Mouse (Mus musculus): ENCODE results near the gene Mroh2a. TPM values are rescaled to one million over a fixed set of nuclear protein-coding genes. Genes with fewer than 3 reads are reported as not detected.

The Mroh2a gene
- polyA plus RNA-seq, 1 experiment, result 0.14 TPM

- TF ChIP-seq CTCF (IDR thresholded peaks at IDR 0.05; ENCODE audit: borderline replicate concordance, extremely low read depth, insufficient read depth, insufficient read length) (no peak), POLR2A (IDR thresholded peaks at IDR 0.05; ENCODE audit: borderline replicate concordance, extremely low read depth, insufficient read depth, insufficient read length, poor library complexity, severe bottlenecking) (no peak)
- no peak for DNase-seq (ENCODE audit: low read depth)
Observed at GRCm38 (mm10) chr1:88238771-88239170, 12.0 kb downstream of the Mroh2a start.

- no peak for TF ChIP-seq POLR2A (IDR thresholded peaks at IDR 0.05; ENCODE audit: borderline replicate concordance, extremely low read depth, insufficient read depth, insufficient read length, poor library complexity, severe bottlenecking)
- TF ChIP-seq CTCF (IDR thresholded peaks at IDR 0.05; ENCODE audit: borderline replicate concordance, extremely low read depth, insufficient read depth, insufficient read length), result no peak
- DNase-seq (ENCODE audit: low read depth), result no peak
Observed at GRCm38 (mm10) chr1:88240072-88240471, 13.3 kb downstream of the Mroh2a start.

DNA sequence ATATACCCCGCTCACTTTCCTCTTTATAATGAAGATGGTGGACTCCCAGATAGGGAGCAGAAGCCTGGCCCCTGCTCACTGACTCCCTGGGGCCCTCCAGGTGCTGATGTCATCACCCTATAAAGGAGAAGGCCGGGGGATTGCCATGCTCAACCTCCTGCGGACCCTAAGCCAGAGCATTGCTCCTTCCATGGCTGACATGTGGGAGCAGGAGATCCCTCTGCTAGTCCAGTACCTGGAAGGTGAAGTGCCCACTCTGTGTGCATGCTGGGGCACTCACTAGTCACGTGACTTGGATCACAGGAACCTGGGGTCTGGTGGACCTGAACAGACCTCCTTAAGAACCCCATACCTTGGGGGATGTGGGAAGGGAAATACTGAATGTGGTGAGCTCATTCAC, 13.8 kb downstream of the Mroh2a start:
- TF ChIP-seq CTCF (IDR thresholded peaks at IDR 0.05; ENCODE audit: borderline replicate concordance, extremely low read depth, insufficient read depth, insufficient read length) (no peak), POLR2A (IDR thresholded peaks at IDR 0.05; ENCODE audit: borderline replicate concordance, extremely low read depth, insufficient read depth, insufficient read length, poor library complexity, severe bottlenecking) (no peak)
- no peak for DNase-seq (ENCODE audit: low read depth)

DNA sequence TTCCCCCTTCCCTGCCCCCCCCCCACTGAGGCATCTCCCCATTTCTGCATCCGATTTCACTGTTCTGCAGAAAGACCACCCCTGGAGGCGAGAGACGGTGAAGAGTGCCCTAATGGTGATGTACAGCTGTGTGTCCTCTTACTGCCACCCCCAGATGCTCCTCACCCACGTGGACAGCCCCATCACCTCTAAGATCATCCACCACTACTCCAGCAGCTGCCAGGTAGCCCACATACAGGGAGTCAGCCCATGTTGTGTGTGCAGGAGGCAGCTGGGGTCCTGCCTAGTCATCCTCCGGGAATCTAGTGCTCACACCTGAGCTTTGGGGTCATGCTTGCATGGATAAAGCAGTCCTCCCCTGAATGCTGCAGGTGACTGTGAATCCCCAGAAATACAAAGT, 17.1 kb downstream of the Mroh2a start:
- TF ChIP-seq POLR2A (IDR thresholded peaks at IDR 0.05; ENCODE audit: borderline replicate concordance, extremely low read depth, insufficient read depth, insufficient read length, poor library complexity, severe bottlenecking), result no peak
- no peak for TF ChIP-seq CTCF (IDR thresholded peaks at IDR 0.05; ENCODE audit: borderline replicate concordance, extremely low read depth, insufficient read depth, insufficient read length)
- DNase-seq (ENCODE audit: low read depth), result no peak

DNA sequence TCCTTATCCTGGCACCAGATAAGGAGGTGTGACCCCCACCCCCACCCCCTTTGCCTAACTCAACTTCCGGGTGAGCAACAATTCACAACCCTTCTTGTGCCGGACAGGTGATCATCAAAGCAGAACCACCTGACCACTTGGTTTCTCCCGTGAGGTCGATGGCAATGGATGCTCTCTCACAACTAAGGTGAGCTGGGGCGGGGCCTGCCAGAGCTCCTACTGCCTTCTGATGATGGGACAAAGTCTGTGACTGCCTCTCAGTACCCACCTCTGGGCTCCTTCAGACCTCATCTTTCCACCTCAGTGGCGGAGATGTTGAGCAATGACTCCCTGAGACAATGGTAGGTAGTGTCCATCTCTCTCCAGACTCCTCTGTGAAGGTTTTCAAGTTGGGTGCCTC, 19.1 kb downstream of the Mroh2a start:
- TF ChIP-seq POLR2A (IDR thresholded peaks at IDR 0.05; ENCODE audit: borderline replicate concordance, extremely low read depth, insufficient read depth, insufficient read length, poor library complexity, severe bottlenecking) (no peak), CTCF (IDR thresholded peaks at IDR 0.05; ENCODE audit: borderline replicate concordance, extremely low read depth, insufficient read depth, insufficient read length) (no peak)

DNA sequence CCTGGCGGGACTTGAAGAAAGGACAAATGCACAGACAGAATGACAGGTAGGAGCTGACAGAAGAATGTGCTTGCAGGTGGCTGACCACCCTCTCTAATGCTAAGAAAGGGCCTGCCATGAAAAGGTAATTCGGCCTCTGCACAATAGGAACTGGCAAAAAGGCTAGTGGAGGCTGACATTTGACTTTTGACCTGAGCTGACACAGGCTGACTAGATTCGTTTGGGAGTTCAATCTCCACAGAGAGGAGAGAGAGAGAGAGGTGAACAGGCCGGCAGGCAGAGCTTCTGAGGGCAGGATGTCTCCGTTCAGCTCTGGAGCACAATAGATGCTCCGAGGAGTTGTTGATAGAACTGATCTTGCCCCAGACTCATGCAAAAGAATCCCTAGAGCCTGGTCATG, 19.6 kb downstream of the Mroh2a start:
- no peak for TF ChIP-seq POLR2A (IDR thresholded peaks at IDR 0.05; ENCODE audit: borderline replicate concordance, extremely low read depth, insufficient read depth, insufficient read length, poor library complexity, severe bottlenecking)
- TF ChIP-seq CTCF (IDR thresholded peaks at IDR 0.05; ENCODE audit: borderline replicate concordance, extremely low read depth, insufficient read depth, insufficient read length), result no peak

More for the DNA sequence above, 19.1 kb downstream of the Mroh2a start:
- no peak for DNase-seq (ENCODE audit: low read depth)

DNA sequence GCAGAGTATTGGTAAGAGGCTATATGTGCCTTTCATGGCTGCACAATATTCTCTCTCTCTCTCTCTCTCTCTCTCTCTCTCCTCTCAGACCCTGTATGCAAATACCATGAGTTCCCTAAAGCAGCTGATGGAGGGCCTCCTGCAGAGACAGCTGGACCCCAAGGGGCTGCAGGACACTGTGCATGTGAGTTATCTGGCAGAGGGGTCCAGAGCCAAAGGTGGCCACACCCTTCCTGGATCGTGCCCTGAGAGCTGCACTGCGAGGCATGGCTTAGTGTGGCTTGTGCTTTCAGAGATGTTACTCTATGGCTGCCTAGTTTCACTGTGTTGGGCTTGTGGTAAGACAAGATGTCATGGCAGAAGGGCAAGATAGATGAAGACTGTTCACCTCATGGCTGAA, 20.9 kb downstream of the Mroh2a start:
- no peak for DNase-seq (ENCODE audit: low read depth)
- no peak for TF ChIP-seq POLR2A (IDR thresholded peaks at IDR 0.05; ENCODE audit: borderline replicate concordance, extremely low read depth, insufficient read depth, insufficient read length, poor library complexity, severe bottlenecking)
- TF ChIP-seq CTCF (IDR thresholded peaks at IDR 0.05; ENCODE audit: borderline replicate concordance, extremely low read depth, insufficient read depth, insufficient read length), result no peak

More for the DNA sequence above, 19.6 kb downstream of the Mroh2a start:
- DNase-seq (ENCODE audit: low read depth), result no peak

DNA sequence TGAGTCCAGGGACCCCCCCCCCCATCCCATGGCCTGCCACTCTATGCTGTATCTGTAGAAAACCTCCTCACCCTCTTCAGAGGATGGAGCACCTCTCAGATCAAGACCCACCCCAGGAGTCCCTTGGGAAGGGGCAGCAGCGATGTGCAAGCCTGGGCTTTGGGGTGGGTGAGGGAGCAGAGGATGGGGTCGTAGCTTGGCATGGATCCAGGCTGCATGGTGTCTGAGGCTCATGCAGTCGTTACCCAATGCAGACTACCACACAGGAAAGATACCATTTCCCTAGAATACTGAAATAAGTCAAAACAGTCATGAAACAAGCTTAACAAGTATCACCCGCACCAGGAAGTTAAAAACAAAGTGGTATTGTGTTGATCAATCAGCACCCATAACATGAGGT, 21.9 kb downstream of the Mroh2a start:
- TF ChIP-seq POLR2A (IDR thresholded peaks at IDR 0.05; ENCODE audit: borderline replicate concordance, extremely low read depth, insufficient read depth, insufficient read length, poor library complexity, severe bottlenecking) (no peak), CTCF (IDR thresholded peaks at IDR 0.05; ENCODE audit: borderline replicate concordance, extremely low read depth, insufficient read depth, insufficient read length) (no peak)
- DNase-seq (ENCODE audit: low read depth), result no peak

GRCm38 (mm10) chr1:88249596-88249995, 22.8 kb downstream of the Mroh2a start:
- no peak for DNase-seq (ENCODE audit: low read depth)
- TF ChIP-seq POLR2A (IDR thresholded peaks at IDR 0.05; ENCODE audit: borderline replicate concordance, extremely low read depth, insufficient read depth, insufficient read length, poor library complexity, severe bottlenecking) (no peak), CTCF (IDR thresholded peaks at IDR 0.05; ENCODE audit: borderline replicate concordance, extremely low read depth, insufficient read depth, insufficient read length) (no peak)

DNA sequence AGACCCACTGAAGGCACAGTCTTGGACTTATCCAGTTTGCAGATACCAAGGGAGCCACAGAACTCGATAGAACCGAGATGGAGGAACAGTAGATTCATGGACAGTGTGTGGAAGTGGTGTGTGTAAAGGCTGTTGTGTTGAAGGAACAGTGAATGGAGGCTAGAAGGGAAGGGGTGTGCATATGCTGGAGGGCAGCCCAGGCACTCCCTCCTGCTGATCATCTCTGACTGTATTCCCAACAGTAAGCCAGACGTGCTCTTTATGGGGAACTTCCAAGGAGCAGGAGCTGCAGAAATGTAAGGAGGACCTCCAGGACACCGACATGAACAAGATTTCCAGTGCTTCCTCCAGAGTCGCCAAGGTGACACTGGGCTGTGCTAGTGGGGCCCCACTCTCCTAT, 23.2 kb downstream of the Mroh2a start:
- TF ChIP-seq POLR2A (IDR thresholded peaks at IDR 0.05; ENCODE audit: borderline replicate concordance, extremely low read depth, insufficient read depth, insufficient read length, poor library complexity, severe bottlenecking), result no peak
- TF ChIP-seq CTCF (IDR thresholded peaks at IDR 0.05; ENCODE audit: borderline replicate concordance, extremely low read depth, insufficient read depth, insufficient read length), result no peak
- DNase-seq (ENCODE audit: low read depth), result no peak

GRCm38 (mm10) chr1:88253106-88253505, 26.3 kb downstream of the Mroh2a start:
- TF ChIP-seq POLR2A (IDR thresholded peaks at IDR 0.05; ENCODE audit: borderline replicate concordance, extremely low read depth, insufficient read depth, insufficient read length, poor library complexity, severe bottlenecking), result no peak
- no peak for TF ChIP-seq CTCF (IDR thresholded peaks at IDR 0.05; ENCODE audit: borderline replicate concordance, extremely low read depth, insufficient read depth, insufficient read length)
- no peak for DNase-seq (ENCODE audit: low read depth)

- no peak for DNase-seq (ENCODE audit: low read depth)
- TF ChIP-seq CTCF (IDR thresholded peaks at IDR 0.05; ENCODE audit: borderline replicate concordance, extremely low read depth, insufficient read depth, insufficient read length) (no peak), POLR2A (IDR thresholded peaks at IDR 0.05; ENCODE audit: borderline replicate concordance, extremely low read depth, insufficient read depth, insufficient read length, poor library complexity, severe bottlenecking) (no peak)
Observed at GRCm38 (mm10) chr1:88253540-88253939, 26.8 kb downstream of the Mroh2a start.

Measured in brain, embryonic 14.5 days (tissue).